Mouse (Mus musculus) spleen, adult 2 months (tissue): ENCODE measurements around the gene Dlec1.

Experiments
- CTCF ChIP-seq: fragments of 200-500 bp; IDR thresholded peaks from 2 replicates; pipeline ENCODE4 v1.5.1; 2011; ENCODE audit warnings: mild to moderate bottlenecking, inconsistent platforms; ENCODE audit not compliant: insufficient read depth, insufficient read length, insufficient replicate concordance; ENCODE audit errors: extremely low read depth
- POLR2A ChIP-seq: fragments of 200-500 bp; IDR thresholded peaks from 2 replicates; pipeline ENCODE4 v1.6.1; 2011; ENCODE audit warnings: low read depth, low read length, inconsistent platforms

DNA sequence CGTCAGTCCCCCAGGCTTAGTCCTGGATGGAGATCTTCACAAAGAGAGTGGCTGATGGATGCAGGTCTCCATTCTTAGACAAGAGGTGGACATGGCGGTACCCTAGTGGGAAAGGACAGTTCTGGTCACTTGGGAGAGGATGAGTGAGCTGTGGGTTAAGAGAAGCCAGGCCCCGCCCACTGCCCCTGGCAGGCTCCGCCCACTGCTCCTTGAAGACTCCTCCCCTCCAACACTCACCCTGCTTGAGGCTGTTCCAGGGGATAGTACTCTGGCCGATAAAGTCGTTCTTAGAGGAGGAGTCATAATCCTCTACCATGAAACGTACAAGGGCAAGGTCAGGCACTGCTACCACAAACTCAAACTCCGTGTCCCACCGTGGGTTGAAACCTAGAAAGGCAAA, 30.5 kb upstream of the Dlec1 start:
- TF ChIP-seq CTCF (no peak), POLR2A (no peak)
